In the genomic region with DNA sequence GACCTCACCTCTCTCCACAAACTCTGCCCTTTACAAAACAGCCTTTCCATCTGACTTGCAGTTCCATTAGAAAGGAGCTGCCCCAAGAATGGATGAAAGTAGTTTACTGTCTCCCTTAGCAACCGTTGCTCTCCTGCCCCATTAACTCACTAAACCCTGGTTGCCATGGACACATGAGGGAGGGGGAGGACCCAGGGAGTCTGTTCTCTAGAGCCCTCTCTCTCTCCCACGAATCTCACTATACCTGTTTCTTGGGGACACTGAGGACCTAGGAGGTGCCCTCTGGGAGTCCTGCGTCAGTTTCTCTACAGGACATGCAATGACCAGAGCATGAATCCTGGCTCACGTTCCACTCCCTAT, we compare ENCODE assay signal across 11 mouse cellular contexts. TPM values are rescaled to one million over a fixed set of nuclear protein-coding genes. Genes with fewer than 3 reads are reported as not detected.
DNase-seq lines count a peak whose midpoint lies in the region; ATAC-seq lines count a peak whose summit lies in the region.
"Had no signal": no experiment of that assay in that cellular context is flagged by ENCODE, and none has a peak within 500 bp of the region (broad histone marks: within the 10 kb centered on the region; RNA-seq: fewer than 3 reads in every experiment).

No protein-coding gene starts in this region.

- H3K4me3 ChIP-seq in limb, embryonic 11.5 days (ENCODE audit: low read depth, low read length), result no peak overlapping the region
- H3K4me3 ChIP-seq in limb, embryonic 10.5 days, result no peak overlapping the region
- no peak overlapping the region for H3K4me3 ChIP-seq in hindbrain, embryonic 14.5 days (replicated peaks; ENCODE audit: low read length)
- H3K4me3 ChIP-seq in limb, embryonic 12.5 days (replicated peaks), result no peak overlapping the region
- H3K4me3 ChIP-seq: lung, embryonic 15.5 days; stomach, embryonic 15.5 days had no signal

- H3K36me3 ChIP-seq in limb, embryonic 11.5 days (ENCODE audit: control insufficient read depth, insufficient read depth, low read length), result peaks cover 6% of the 10 kb centered on the region; the same call in 1 of the 2 replicates
- peaks cover 76% of the 10 kb centered on the region for H3K36me3 ChIP-seq in limb, embryonic 10.5 days
- 0 out of 2 replicates have a peak, but pooled peaks cover 6% of the 10 kb centered on the region for H3K36me3 ChIP-seq in hindbrain, embryonic 14.5 days (replicated peaks; ENCODE audit: control insufficient read depth, insufficient read depth)
- peaks cover 63% of the 10 kb centered on the region for H3K36me3 ChIP-seq in limb, embryonic 12.5 days
- H3K36me3 ChIP-seq: lung, embryonic 15.5 days; stomach, embryonic 15.5 days had no signal

- no peak overlapping the region for H3K9ac ChIP-seq in limb, embryonic 11.5 days (ENCODE audit: low read length)
- peak overlapping the region; percentile 49 for H3K9ac ChIP-seq in hindbrain, embryonic 14.5 days
- peak overlapping the region; percentile 14; the same call in 1 of the 2 replicates for H3K9ac ChIP-seq in limb, embryonic 12.5 days (replicated peaks)
- H3K9ac ChIP-seq: lung, embryonic 15.5 days; stomach, embryonic 15.5 days had no signal

- no peak overlapping the region for H3K27ac ChIP-seq in limb, embryonic 11.5 days (replicated peaks; ENCODE audit: low read depth, low read length)
- H3K27ac ChIP-seq in limb, embryonic 10.5 days, result no peak overlapping the region
- peak overlapping the region; percentile 95 for H3K27ac ChIP-seq in hindbrain, embryonic 14.5 days
- H3K27ac ChIP-seq in limb, embryonic 12.5 days, result no peak overlapping the region
- H3K27ac ChIP-seq: lung, embryonic 15.5 days; stomach, embryonic 15.5 days had no signal

- no peak for ATAC-seq in limb, embryonic 11.5 days (ENCODE audit: insufficient number of reproducible peaks, low FRiP score, low TSS enrichment, low read depth)
- peak; percentile 71 for ATAC-seq in hindbrain, embryonic 14.5 days (ENCODE audit: low FRiP score)
- no peak for ATAC-seq in limb, embryonic 12.5 days (ENCODE audit: insufficient number of reproducible peaks, insufficient read depth, low FRiP score, low TSS enrichment, low read depth)
- ATAC-seq in megakaryocyte progenitor cell, adult 5-6 weeks (replicated peaks; ENCODE audit: poor library complexity), result no peak

- DNase-seq in limb, embryonic 11.5 days (ENCODE audit: low spot score), result peak; percentile 34
- DNase-seq in limb, embryonic 10.5 days (ENCODE audit: low spot score), result no peak
- DNase-seq in hindbrain, embryonic 14.5 days (ENCODE audit: low spot score), result peak; percentile 87
- peak; percentile 30 for DNase-seq in right cerebral cortex, postnatal 25 days
- DNase-seq in spleen, adult 12 weeks (ENCODE audit: low spot score), result no peak
- no peak for DNase-seq in adrenal gland, postnatal 4 days (ENCODE audit: low spot score in 2 of 2)
- DNase-seq: cerebellum, adult 11 months had no signal

- 48% methylated on average over 4 of the region's 4 CpGs for WGBS in limb, embryonic 11.5 days
- 52% methylated on average over 4 of the region's 4 CpGs for WGBS in limb, embryonic 10.5 days
- 16% methylated on average over 4 of the region's 4 CpGs for WGBS in hindbrain, embryonic 14.5 days
- 37% methylated on average over 4 of the region's 4 CpGs for WGBS in limb, embryonic 12.5 days

- no peaks in the 10 kb centered on the region for H3K27me3 ChIP-seq in limb, embryonic 11.5 days (ENCODE audit: control insufficient read depth, insufficient read depth, low read length)
- H3K27me3 ChIP-seq in limb, embryonic 10.5 days (ENCODE audit: low read depth, poor library complexity, severe bottlenecking), result no peaks in the 10 kb centered on the region
- no peaks in the 10 kb centered on the region for H3K27me3 ChIP-seq in hindbrain, embryonic 14.5 days (ENCODE audit: control insufficient read depth, insufficient read depth, low read length)
- no peaks in the 10 kb centered on the region for H3K27me3 ChIP-seq in limb, embryonic 12.5 days
- H3K27me3 ChIP-seq: lung, embryonic 15.5 days; stomach, embryonic 15.5 days had no signal

- H3K4me2 ChIP-seq in limb, embryonic 11.5 days (ENCODE audit: low read depth, severe bottlenecking), result no peak overlapping the region
- H3K4me2 ChIP-seq in hindbrain, embryonic 14.5 days (replicated peaks), result peak overlapping the region; percentile 35
- H3K4me2 ChIP-seq in limb, embryonic 12.5 days, result no peak overlapping the region
- H3K4me2 ChIP-seq: lung, embryonic 15.5 days; stomach, embryonic 15.5 days had no signal

- peaks cover 8% of the 10 kb centered on the region; the same call in 1 of the 2 replicates for H3K4me1 ChIP-seq in limb, embryonic 11.5 days (ENCODE audit: control insufficient read depth, insufficient read depth, low read length)
- H3K4me1 ChIP-seq in limb, embryonic 10.5 days, result peaks cover 26% of the 10 kb centered on the region
- peaks cover 37% of the 10 kb centered on the region for H3K4me1 ChIP-seq in hindbrain, embryonic 14.5 days (replicated peaks; ENCODE audit: control insufficient read depth, insufficient read depth, low read length)
- H3K4me1 ChIP-seq in limb, embryonic 12.5 days (replicated peaks), result peaks cover 22% of the 10 kb centered on the region

- H3K9me3 ChIP-seq in limb, embryonic 11.5 days (ENCODE audit: control insufficient read depth, low read length), result no peaks in the 10 kb centered on the region
- H3K9me3 ChIP-seq in limb, embryonic 10.5 days (replicated peaks), result no peaks in the 10 kb centered on the region
- no peaks in the 10 kb centered on the region for H3K9me3 ChIP-seq in hindbrain, embryonic 14.5 days (ENCODE audit: control insufficient read depth, low read length)
- H3K9me3 ChIP-seq in limb, embryonic 12.5 days, result no peaks in the 10 kb centered on the region
- H3K9me3 ChIP-seq: lung, embryonic 15.5 days; stomach, embryonic 15.5 days had no signal

RNA-seq across cellular contexts. Expression of a gene that starts 10.9 kb away (rescaled TPM):
- polyA plus RNA-seq in limb, embryonic 11.5 days (2014; fragmentation: Nextera tagmentation; extraction: Ambion mirVana), result 8.7 and 9.0 TPM in 2 replicates
- polyA plus RNA-seq in limb, embryonic 10.5 days (2016; fragmentation: Nextera tagmentation; extraction: Ambion mirVana), result 10.6 and 11.4 TPM in 2 replicates
- polyA plus RNA-seq in hindbrain, embryonic 14.5 days (2014; fragmentation: Nextera tagmentation; extraction: Ambion mirVana), result 5.0 and 5.4 TPM in 2 replicates
- 11.1 and 13.2 TPM in 2 replicates for polyA plus RNA-seq in limb, embryonic 12.5 days (2016; fragmentation: Nextera tagmentation; extraction: Ambion mirVana)
- total RNA-seq in megakaryocyte progenitor cell, adult 5-6 weeks (2015), result 1.1 and 3.3 TPM in 2 replicates
- total RNA-seq in megakaryocyte progenitor cell, adult 5-6 weeks (2017), result 5.8 and 6.0 TPM in 2 replicates
- total RNA-seq in adrenal gland, postnatal 4 days (2021), result 10 to 100 TPM; 16.3 to 24.0 TPM

RNA-seq across cellular contexts. Expression of a gene that starts 28.7 kb away (rescaled TPM):
- 65.0 and 71.0 TPM in 2 replicates for polyA plus RNA-seq in limb, embryonic 11.5 days (2014; fragmentation: Nextera tagmentation; extraction: Ambion mirVana)
- polyA plus RNA-seq in limb, embryonic 10.5 days (2016; fragmentation: Nextera tagmentation; extraction: Ambion mirVana), result 67.9 and 82.8 TPM in 2 replicates
- 44.2 and 46.9 TPM in 2 replicates for polyA plus RNA-seq in hindbrain, embryonic 14.5 days (2014; fragmentation: Nextera tagmentation; extraction: Ambion mirVana)
- 87.1 and 87.7 TPM in 2 replicates for polyA plus RNA-seq in limb, embryonic 12.5 days (2016; fragmentation: Nextera tagmentation; extraction: Ambion mirVana)
- 33.5 and 37.1 TPM in 2 replicates for total RNA-seq in megakaryocyte progenitor cell, adult 5-6 weeks (2015)
- total RNA-seq in megakaryocyte progenitor cell, adult 5-6 weeks (2017), result 50.4 and 64.3 TPM in 2 replicates
- total RNA-seq in adrenal gland, postnatal 4 days (2021), result 10 to 100 TPM; 66.0 to 69.1 TPM

RNA-seq across cellular contexts. Expression of a gene that starts 38.7 kb away (rescaled TPM):
- polyA plus RNA-seq in limb, embryonic 11.5 days (2014; fragmentation: Nextera tagmentation; extraction: Ambion mirVana), result 0.32 TPM in 1 of 2 replicates, not detected in the other
- 0.18 TPM in 1 of 2 replicates, not detected in the other for polyA plus RNA-seq in limb, embryonic 10.5 days (2016; fragmentation: Nextera tagmentation; extraction: Ambion mirVana)
- 0.46 and 0.96 TPM in 2 replicates for polyA plus RNA-seq in hindbrain, embryonic 14.5 days (2014; fragmentation: Nextera tagmentation; extraction: Ambion mirVana)
- polyA plus RNA-seq in limb, embryonic 12.5 days (2016; fragmentation: Nextera tagmentation; extraction: Ambion mirVana), result 0.28 TPM in 1 of 2 replicates, not detected in the other
- not detected in 2 replicates for total RNA-seq in megakaryocyte progenitor cell, adult 5-6 weeks (2015)
- total RNA-seq in megakaryocyte progenitor cell, adult 5-6 weeks (2017), result not detected in 2 replicates
- total RNA-seq in adrenal gland, postnatal 4 days (2021), result under 1 TPM; 0.68 to 0.81 TPM

RNA-seq across cellular contexts. Expression of a gene that starts 39.2 kb away (rescaled TPM):
- 485 and 517 TPM in 2 replicates for polyA plus RNA-seq in limb, embryonic 11.5 days (2014; fragmentation: Nextera tagmentation; extraction: Ambion mirVana)
- 444 and 521 TPM in 2 replicates for polyA plus RNA-seq in limb, embryonic 10.5 days (2016; fragmentation: Nextera tagmentation; extraction: Ambion mirVana)
- 164 and 190 TPM in 2 replicates for polyA plus RNA-seq in hindbrain, embryonic 14.5 days (2014; fragmentation: Nextera tagmentation; extraction: Ambion mirVana)
- 512 and 562 TPM in 2 replicates for polyA plus RNA-seq in limb, embryonic 12.5 days (2016; fragmentation: Nextera tagmentation; extraction: Ambion mirVana)
- not detected in 2 replicates for total RNA-seq in megakaryocyte progenitor cell, adult 5-6 weeks (2015)
- total RNA-seq in megakaryocyte progenitor cell, adult 5-6 weeks (2017), result not detected in 2 replicates
- 100 to 1,000 TPM in 1 of 2 experiments, 10 to 100 TPM in 1; 98.0 to 106 TPM for total RNA-seq in adrenal gland, postnatal 4 days (2021)

Comparison
In these comparisons a context has a peak if more than half of its experiments do, and no peak if none do; other contexts are left out.
1. DNase-seq: peak in limb, embryonic 11.5 days (single experiment), hindbrain, embryonic 14.5 days (single experiment) and right cerebral cortex, postnatal 25 days (single experiment); none in limb, embryonic 10.5 days (single experiment), spleen, adult 12 weeks (single experiment) and adrenal gland, postnatal 4 days (0 of 2).